In genomic region chr19:34138720-34139430, GRCm38 (mm10) we compare ENCODE assay signal across 21 mouse cellular contexts. TPM values are rescaled to one million over a fixed set of nuclear protein-coding genes. Genes with fewer than 3 reads are reported as not detected.
DNase-seq lines count a peak whose midpoint lies in the region; ATAC-seq and TF ChIP-seq lines count a peak whose summit lies in the region.
"Had no signal": no experiment of that assay in that cellular context is flagged by ENCODE, and none has a peak within 500 bp of the region (broad histone marks: within the 10 kb centered on the region; RNA-seq: fewer than 3 reads in every experiment).

No protein-coding gene starts in this region.

- DNase-seq in adrenal gland, postnatal 10 days = peak; percentile 10
- DNase-seq in adrenal gland, adult 8-10 months = no peak
- no peak for DNase-seq in layer of hippocampus, adult 2 months (ENCODE audit: low spot score in 2 of 2)
- no peak for DNase-seq in layer of hippocampus, postnatal 36 days
- peak; percentile 8 for DNase-seq in brain, adult 2 months (ENCODE audit: low read depth, low spot score)
- peak; percentile 63 for DNase-seq in large intestine, adult 2 months (ENCODE audit: low read depth, low spot score)
- DNase-seq: gastrocnemius, postnatal 14 days; heart, postnatal 10 days; lung, adult 2 months; lung, postnatal 4 days; right cerebral cortex, postnatal 25 days had no signal

- no peak for ATAC-seq in granulocyte monocyte progenitor cell, adult 5-6 weeks (replicated peaks; ENCODE audit: poor library complexity, severe bottlenecking)
- ATAC-seq in cerebellum, adult (ENCODE audit: insufficient number of reproducible peaks, low FRiP score, low TSS enrichment) = no peak
- ATAC-seq: activated CD4-positive, CD25-positive, alpha-beta regulatory T cell, adult 4 months; inflammation-experienced regulatory T-cells, adult 6 months had no signal

- WGBS in large intestine, adult 2 months = 41% methylated on average over 6 of the region's 6 CpGs

- TF ChIP-seq CTCF in layer of hippocampus, adult 2 months (conservative IDR thresholded peaks at IDR 0.05) = peak; percentile 17

- H3K27ac ChIP-seq in layer of hippocampus, adult 2 months = no peak overlapping the region
- H3K27ac ChIP-seq: hindbrain, embryonic 12.5 days; midbrain, embryonic 10.5 days; neural tube, embryonic 13.5 days had no signal

- no peak overlapping the region for H3K4me3 ChIP-seq in layer of hippocampus, adult 2 months
- H3K4me3 ChIP-seq: hindbrain, embryonic 12.5 days; midbrain, embryonic 10.5 days; neural tube, embryonic 13.5 days had no signal

RNA-seq across cellular contexts. Expression of gene Ankrd22, which starts 27.0 kb away (rescaled TPM):
- total RNA-seq in adrenal gland, postnatal 10 days (2021) = under 1 TPM in 1 of 2 experiments, not detected in 1; 0.12 TPM
- total RNA-seq in adrenal gland, adult 8-10 months (2022) = not detected
- not detected for total RNA-seq in layer of hippocampus, adult 2 months (2021)
- total RNA-seq in layer of hippocampus, postnatal 36 days (2021) = not detected
- polyA plus RNA-seq in large intestine, adult 2 months (2012; rRNA removed) = 1.2 and 2.0 TPM in 2 replicates
- total RNA-seq in granulocyte monocyte progenitor cell, adult 5-6 weeks (2014; fragmentation: Nextera tagmentation) = 0.26 TPM in 1 of 2 replicates, not detected in the other
- 0.98 and 2.0 TPM in 2 replicates for total RNA-seq in granulocyte monocyte progenitor cell, adult 5-6 weeks (2017)
- total RNA-seq: gastrocnemius, postnatal 14 days; heart, adult 8-10 months; heart, postnatal 10 days; layer of hippocampus, postnatal 14 days had no signal
- polyA plus RNA-seq: activated CD4-positive, CD25-positive, alpha-beta regulatory T cell, adult 4 months; forebrain, embryonic 11.5 days; hindbrain, embryonic 12.5 days; inflammation-experienced regulatory T-cells, adult 6 months; neural tube, embryonic 13.5 days had no signal

RNA-seq across cellular contexts. Expression of gene Lipm, which starts 38.1 kb away (rescaled TPM):
- total RNA-seq in adrenal gland, postnatal 10 days (2021) = not detected
- not detected for total RNA-seq in adrenal gland, adult 8-10 months (2022)
- total RNA-seq in layer of hippocampus, adult 2 months (2021) = under 1 TPM in 1 of 2 experiments, not detected in 1; 0.12 TPM
- under 1 TPM in 1 of 2 experiments, not detected in 1; 0.51 TPM for total RNA-seq in layer of hippocampus, postnatal 36 days (2021)
- not detected in 2 replicates for polyA plus RNA-seq in large intestine, adult 2 months (2012; rRNA removed)
- total RNA-seq in granulocyte monocyte progenitor cell, adult 5-6 weeks (2014; fragmentation: Nextera tagmentation) = not detected in 2 replicates
- not detected in 2 replicates for total RNA-seq in granulocyte monocyte progenitor cell, adult 5-6 weeks (2017)
- total RNA-seq: gastrocnemius, postnatal 14 days; heart, adult 8-10 months; heart, postnatal 10 days had no signal
- polyA plus RNA-seq: activated CD4-positive, CD25-positive, alpha-beta regulatory T cell, adult 4 months; forebrain, embryonic 11.5 days; hindbrain, embryonic 12.5 days; inflammation-experienced regulatory T-cells, adult 6 months; midbrain, embryonic 10.5 days; neural tube, embryonic 13.5 days had no signal

RNA-seq across cellular contexts. Expression of gene Stambpl1, which starts 53.2 kb away (rescaled TPM):
- 1 to 10 TPM; 4.8 to 6.6 TPM for total RNA-seq in adrenal gland, postnatal 10 days (2021)
- 1 to 10 TPM; 6.3 to 8.1 (median 7.1) TPM for total RNA-seq in adrenal gland, adult 8-10 months (2022)
- total RNA-seq in layer of hippocampus, adult 2 months (2021) = 10 to 100 TPM; 20.0 to 21.1 TPM
- total RNA-seq in layer of hippocampus, postnatal 36 days (2021) = 10 to 100 TPM; 20.4 to 20.8 TPM
- 14.0 and 17.4 TPM in 2 replicates for polyA plus RNA-seq in large intestine, adult 2 months (2012; rRNA removed)
- 12.4 and 34.2 TPM in 2 replicates for total RNA-seq in granulocyte monocyte progenitor cell, adult 5-6 weeks (2014; fragmentation: Nextera tagmentation)
- total RNA-seq in granulocyte monocyte progenitor cell, adult 5-6 weeks (2017) = 12.7 and 23.8 TPM in 2 replicates

Comparison
In these comparisons a context has a peak if more than half of its experiments do, and no peak if none do; other contexts are left out.
1. DNase-seq: peak in adrenal gland, postnatal 10 days (single experiment), brain, adult 2 months (single experiment) and large intestine, adult 2 months (single experiment); none in adrenal gland, adult 8-10 months (single experiment), layer of hippocampus, adult 2 months (0 of 2) and layer of hippocampus, postnatal 36 days (0 of 2).